Mouse (Mus musculus) left cerebral cortex, postnatal 14 days (tissue): ENCODE results near the gene Tmem210. TPM values are rescaled to one million over a fixed set of nuclear protein-coding genes. Genes with fewer than 3 reads are reported as not detected.

ENCODE experiments used
- DNase-seq, 2 experiments: peaks; one replicate each; pipeline ENCODE4 v3.0.0; 2021 to 2022; ENCODE audit warnings: low spot score in 2 of 2, mixed read lengths in 1 of 2
- intact Hi-C: fragments of 180-260 bp; cut with DNase I; formaldehyde crosslinking; loops from one replicate; pipeline ENCODE4 v1.15.1; 2025
- total RNA-seq, 2 experiments: library from RNA; stranded (reverse); gene quantifications; 2 replicates each; pipeline ENCODE4 v1.2.3; 2021

The Tmem210 gene
- total RNA-seq, 2 experiments from 2014 or later, result not detected

- intact Hi-C loops, result no loop called here
- no peak for DNase-seq
These were observed 24.2 kb upstream of the Tmem210 start for GRCm38 (mm10) chr2:25263623-25264285.

GRCm38 (mm10) chr2:25264286-25264660 is 23.7 kb upstream of the Tmem210 start:
- intact Hi-C loops, result no loop called here
- DNase-seq, result no peak

- DNase-seq, result no peak
- intact Hi-C loops, result no loop called here
These were observed 23.1 kb upstream of the Tmem210 start for GRCm38 (mm10) chr2:25264851-25265250.

- no peak for DNase-seq
- intact Hi-C loops, result no loop called here
These were observed 21.9 kb upstream of the Tmem210 start for GRCm38 (mm10) chr2:25265897-25266656.

GRCm38 (mm10) chr2:25266720-25267119 is 21.2 kb upstream of the Tmem210 start:
- no peak for DNase-seq
- intact Hi-C loops, result no loop called here

GRCm38 (mm10) chr2:25267241-25267640 is 20.7 kb upstream of the Tmem210 start:
- DNase-seq, result no peak
- intact Hi-C loops, result no loop called here

- DNase-seq, result no peak
- intact Hi-C loops, result no loop called here
These were observed 20.1 kb upstream of the Tmem210 start for GRCm38 (mm10) chr2:25267746-25268309.

GRCm38 (mm10) chr2:25271827-25272511 is 16.0 kb upstream of the Tmem210 start, which contains the start of the genes Ssna1 and Anapc2:
TSS of gene Ssna1 (minus strand) at chr2:25272438.
TSS of gene Anapc2 (plus strand) at chr2:25272478.
- peak; percentile 97 to 98 for DNase-seq
- intact Hi-C loops, result loop anchor here (5.0 kb wide), 1 partner anchor 45 kb away; no protein-coding TSS in a partner anchor

GRCm38 (mm10) chr2:25272515-25272914 is 15.4 kb upstream of the Tmem210 start:
- no peak for DNase-seq
- intact Hi-C loops, result loop anchor here (5.0 kb wide), 1 partner anchor 45 kb away; no protein-coding TSS in a partner anchor

GRCm38 (mm10) chr2:25273010-25273409 is 14.9 kb upstream of the Tmem210 start:
- DNase-seq, result no peak
- intact Hi-C loops, result loop anchor here (5.0 kb wide), 1 partner anchor 46 kb away; no protein-coding TSS in a partner anchor

- peak; percentile 83 to 87 for DNase-seq
- intact Hi-C loops, result loop anchor here (5.0 kb wide), 1 partner anchor 48 kb away; no protein-coding TSS in a partner anchor
These were observed 8.7 kb upstream of the Tmem210 start for GRCm38 (mm10) chr2:25278928-25279882.

GRCm38 (mm10) chr2:25285551-25285950 is 2.4 kb upstream of the Tmem210 start:
- DNase-seq, result no peak
- intact Hi-C loops, result no loop called here

- no peak for DNase-seq
- intact Hi-C loops, result no loop called here
These were observed 1.6 kb upstream of the Tmem210 start for GRCm38 (mm10) chr2:25286314-25286713.

- intact Hi-C loops, result no loop called here
- DNase-seq, result no peak
These were observed 908 bp upstream of the Tmem210 start for GRCm38 (mm10) chr2:25286837-25287636.

- DNase-seq, result no peak
- intact Hi-C loops, result no loop called here
These were observed 895 bp downstream of the Tmem210 start for GRCm38 (mm10) chr2:25288734-25289345.

GRCm38 (mm10) chr2:25289651-25290050 is 1.7 kb downstream of the Tmem210 start, which contains the start of gene Lrrc26:
TSS of gene Lrrc26 (plus strand) at chr2:25289915.
- DNase-seq, result no peak
- intact Hi-C loops, result no loop called here

- DNase-seq, result peak; percentile 73 to 76
- intact Hi-C loops, result no loop called here
These were observed 2.3 kb downstream of the Tmem210 start for GRCm38 (mm10) chr2:25290101-25290815.
